Mouse (Mus musculus): ENCODE measurements around the gene Atp11c.

DNA sequence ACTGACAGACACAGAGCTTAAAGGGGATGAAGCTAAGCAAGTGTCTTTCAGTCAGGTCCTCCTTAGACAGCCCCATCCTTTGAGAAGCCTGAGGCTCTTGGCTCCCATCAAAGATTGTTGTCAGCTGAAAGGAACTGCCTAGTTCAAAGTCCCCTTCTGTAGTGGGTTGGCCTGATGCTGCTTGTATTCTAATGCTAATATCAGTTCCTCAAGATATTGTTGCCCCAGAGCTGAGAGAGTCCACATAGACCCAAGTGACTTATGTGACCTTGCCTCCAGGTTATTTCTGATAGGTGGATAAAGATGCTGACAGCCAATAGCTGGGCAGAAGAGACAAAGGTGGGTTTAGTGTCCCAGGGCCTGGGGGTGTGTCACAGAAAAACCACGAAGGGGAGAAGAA, 404.8 kb downstream of the Atp11c start:
- TF ChIP-seq CTCF (IDR thresholded peaks at IDR 0.05; ENCODE audit: control insufficient read depth, insufficient read depth, insufficient replicate concordance, low read depth, low read length) (no peak), POLR2A (IDR thresholded peaks at IDR 0.05; ENCODE audit: control insufficient read depth, low read depth, low read length) (no peak)
